Mouse (Mus musculus) liver (tissue): Measurements from ENCODE around the gene Egr2.

Experiments used
- DNase-seq: peaks from one replicate; pipeline ENCODE4 v3.0.0-alpha.2; 2020; ENCODE audit warnings: mixed read lengths

The Egr2 gene

GRCm38 (mm10) chr10:67539401-67539730 is 4.1 kb downstream of the Egr2 start:
- no peak for DNase-seq

- DNase-seq, result no peak
Measured at GRCm38 (mm10) chr10:67540591-67540990, 5.3 kb downstream of the Egr2 start.

- DNase-seq, result peak; percentile 25
Measured at GRCm38 (mm10) chr10:67547850-67548260, 12.6 kb downstream of the Egr2 start.

- DNase-seq, result peak; percentile 57
Measured at GRCm38 (mm10) chr10:67548261-67548854, 13.1 kb downstream of the Egr2 start.

- peak; percentile 86 for DNase-seq
Measured at GRCm38 (mm10) chr10:67548877-67549731, 13.8 kb downstream of the Egr2 start, which contains the start of gene Ado. Gene Ado, minus strand, starts transcription at chr10:67548955.

- DNase-seq, result no peak
Measured at GRCm38 (mm10) chr10:67558053-67558452, 22.8 kb downstream of the Egr2 start.

- no peak for DNase-seq
Measured at GRCm38 (mm10) chr10:67559765-67560394, 24.6 kb downstream of the Egr2 start.

- no peak for DNase-seq
Measured at GRCm38 (mm10) chr10:67561185-67561584, 25.9 kb downstream of the Egr2 start.

- no peak for DNase-seq
Measured at GRCm38 (mm10) chr10:67564509-67564908, 29.2 kb downstream of the Egr2 start.

- DNase-seq, result no peak
Measured at GRCm38 (mm10) chr10:67566104-67566503, 30.8 kb downstream of the Egr2 start.

GRCm38 (mm10) chr10:67569539-67569938 is 34.3 kb downstream of the Egr2 start:
- no peak for DNase-seq

GRCm38 (mm10) chr10:67571443-67571842 is 36.2 kb downstream of the Egr2 start:
- DNase-seq, result no peak

- no peak for DNase-seq
Measured at GRCm38 (mm10) chr10:67573310-67573709, 38.0 kb downstream of the Egr2 start.

GRCm38 (mm10) chr10:67579830-67580229 is 44.6 kb downstream of the Egr2 start:
- DNase-seq, result no peak

- DNase-seq, result no peak
Measured at GRCm38 (mm10) chr10:67581698-67582285, 46.5 kb downstream of the Egr2 start.

GRCm38 (mm10) chr10:67585873-67586610 is 50.8 kb downstream of the Egr2 start:
- DNase-seq, result no peak
